Mouse (Mus musculus): ENCODE measurements around the gene Ptgdr2. TPM values are rescaled to one million over a fixed set of nuclear protein-coding genes. Genes with fewer than 3 reads are reported as not detected.
A peak's percentile ranks its signal among the peaks of the same experiment; 100 is the strongest.

The Ptgdr2 gene
- total RNA-seq, 2 experiments from 2014 or later = 0.07 TPM; not detected in 1

GRCm38 (mm10) chr19:10974238-10974865 is 37.4 kb downstream of the Ptgdr2 start, which contains the start of gene Ms4a10:
TSS of gene Ms4a10 (minus strand) at chr19:10974670.
- no peak for ATAC-seq (ENCODE audit: poor library complexity, severe bottlenecking)

GRCm38 (mm10) chr19:10975187-10975586 is 38.2 kb downstream of the Ptgdr2 start:
- ATAC-seq (ENCODE audit: poor library complexity, severe bottlenecking) = no peak

GRCm38 (mm10) chr19:10976318-10976717 is 39.4 kb downstream of the Ptgdr2 start:
- no peak for ATAC-seq (ENCODE audit: poor library complexity, severe bottlenecking)

DNA sequence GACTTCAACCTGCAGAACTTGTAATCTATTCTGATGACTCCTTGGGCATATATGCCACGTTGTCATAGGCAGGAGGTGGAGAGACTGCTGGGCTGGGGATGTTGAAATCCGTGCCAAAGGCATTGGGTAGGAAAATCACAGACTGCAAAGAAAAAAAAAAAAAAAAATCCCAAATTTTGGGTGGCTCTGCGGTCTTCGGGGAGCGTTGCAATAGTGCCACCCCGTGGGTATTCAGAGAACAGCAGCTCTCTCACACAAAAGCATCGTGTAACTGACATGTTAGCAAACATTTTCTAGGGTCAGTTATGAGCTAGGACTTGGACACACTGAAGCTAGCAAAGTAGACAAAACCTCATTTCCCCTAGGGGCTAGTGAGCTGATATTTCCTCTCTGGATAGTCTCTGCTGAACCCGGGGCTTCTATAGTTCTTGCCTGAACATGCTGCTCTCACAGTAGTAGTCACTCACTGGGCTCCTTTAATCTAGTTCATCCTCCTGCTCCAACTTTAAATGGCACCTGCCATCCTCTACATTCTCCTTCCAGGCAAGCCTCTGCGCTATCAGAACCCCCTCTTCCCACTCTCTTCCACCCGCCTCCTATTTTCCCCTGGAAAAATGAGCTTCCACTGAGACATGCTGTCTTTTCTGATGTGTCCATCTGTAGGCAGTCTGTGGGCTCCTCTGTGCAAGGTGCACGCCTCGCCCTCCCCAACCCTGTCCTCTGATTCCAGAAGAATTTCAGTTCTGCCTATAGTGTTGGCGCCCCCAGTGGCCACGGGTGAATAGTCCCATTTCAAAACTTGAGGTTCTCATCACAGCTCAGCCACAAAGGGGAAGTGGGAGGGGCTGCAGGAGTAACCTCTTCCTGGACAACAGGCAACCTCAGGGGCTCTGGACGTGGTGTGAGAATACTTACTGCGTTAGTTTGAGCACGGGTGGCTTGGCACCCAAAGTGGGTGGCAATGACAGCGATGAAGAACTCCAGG is 42.5 kb downstream of the Ptgdr2 start:
- peak; percentile 95 for ATAC-seq (ENCODE audit: poor library complexity, severe bottlenecking)

DNA sequence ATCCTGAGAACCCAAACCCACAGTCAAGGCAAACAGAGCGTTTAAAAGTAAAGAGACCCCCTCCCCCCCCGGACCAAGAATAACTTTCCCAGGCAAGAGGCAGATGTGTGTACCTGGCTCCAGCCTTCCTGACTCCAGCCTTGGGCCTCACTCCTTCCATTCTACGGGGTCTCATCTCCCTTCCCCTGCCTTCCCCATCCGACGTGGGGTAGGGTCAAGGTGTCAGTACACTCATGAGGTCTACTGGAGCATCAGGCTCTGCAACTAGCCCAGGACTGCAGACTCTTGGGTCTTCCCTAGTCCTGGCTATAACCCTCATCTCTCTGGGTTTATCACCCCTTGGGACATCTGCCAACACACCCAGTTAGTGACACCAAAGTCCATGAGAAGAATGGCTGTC is 43.2 kb downstream of the Ptgdr2 start:
- no peak for ATAC-seq (ENCODE audit: poor library complexity, severe bottlenecking)

DNA sequence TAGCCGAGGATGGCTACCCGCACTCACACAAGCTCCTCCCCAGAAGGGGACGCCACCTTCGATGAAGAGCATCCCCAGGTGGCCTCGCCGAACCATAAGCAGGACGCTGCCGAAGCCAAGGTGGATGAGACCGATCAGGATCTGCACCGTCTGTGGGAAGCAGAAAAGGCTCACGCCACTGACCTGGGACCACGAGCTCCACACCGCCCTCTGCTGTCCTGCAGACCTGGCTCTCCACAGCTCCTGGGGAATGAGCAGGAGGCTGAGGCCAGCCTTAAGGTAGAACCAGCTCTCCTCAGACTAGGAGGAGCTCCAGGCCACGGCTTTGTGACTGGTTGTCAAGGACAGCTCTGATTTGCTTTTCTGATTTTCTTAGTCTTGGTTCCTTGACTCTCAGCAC is 46.2 kb downstream of the Ptgdr2 start:
- ATAC-seq (ENCODE audit: poor library complexity, severe bottlenecking) = 0 out of 2 replicates have a peak, but pooled peaks have one; percentile 28

DNA sequence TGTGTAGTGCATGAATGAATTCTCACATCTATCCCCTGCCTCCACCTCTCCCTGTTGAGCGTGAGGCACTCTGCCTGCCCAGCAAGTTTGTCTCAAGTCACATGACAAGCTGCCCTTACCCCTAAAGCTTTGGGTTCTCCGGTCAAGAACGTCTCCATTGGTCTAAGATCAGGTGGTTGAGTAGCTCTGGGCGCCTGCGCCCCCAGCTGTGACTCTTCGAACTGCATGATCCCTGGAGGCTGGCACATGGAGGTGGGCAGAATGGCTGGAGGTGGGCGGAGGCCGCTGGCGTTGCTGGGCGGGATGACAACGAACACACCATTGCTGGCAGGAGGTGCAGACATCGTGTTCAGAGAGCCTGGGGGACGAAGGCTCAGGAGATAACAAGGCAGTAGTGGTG is 47.6 kb downstream of the Ptgdr2 start:
- ATAC-seq (ENCODE audit: poor library complexity, severe bottlenecking) = no peak

DNA sequence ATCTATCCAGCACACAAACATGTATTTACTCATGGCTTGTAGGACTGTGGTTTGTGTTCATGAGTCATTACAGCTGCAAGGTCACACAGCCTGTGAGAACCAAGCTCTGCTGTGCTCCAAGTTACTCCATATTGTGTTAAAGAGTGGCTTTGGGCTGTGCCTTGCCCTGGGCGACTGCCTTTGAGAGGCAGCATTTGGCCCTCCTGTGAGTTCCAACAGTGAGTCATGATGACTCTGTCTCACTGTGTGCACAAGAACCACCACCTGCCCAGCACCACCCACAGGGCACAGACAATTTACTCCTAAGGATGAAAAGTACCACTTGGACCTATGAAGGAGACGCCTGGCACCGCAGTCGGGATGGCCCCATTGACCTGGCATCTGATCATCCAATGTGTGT is 48.9 kb downstream of the Ptgdr2 start:
- no peak for ATAC-seq (ENCODE audit: poor library complexity, severe bottlenecking)

GRCm38 (mm10) chr19:10988563-10988962 is 51.6 kb downstream of the Ptgdr2 start:
- peak; percentile 40; the same call in 1 of the 2 replicates for ATAC-seq (ENCODE audit: poor library complexity, severe bottlenecking)

GRCm38 (mm10) chr19:10990751-10991150 is 53.8 kb downstream of the Ptgdr2 start:
- ATAC-seq (ENCODE audit: poor library complexity, severe bottlenecking) = peak; percentile 45

DNA sequence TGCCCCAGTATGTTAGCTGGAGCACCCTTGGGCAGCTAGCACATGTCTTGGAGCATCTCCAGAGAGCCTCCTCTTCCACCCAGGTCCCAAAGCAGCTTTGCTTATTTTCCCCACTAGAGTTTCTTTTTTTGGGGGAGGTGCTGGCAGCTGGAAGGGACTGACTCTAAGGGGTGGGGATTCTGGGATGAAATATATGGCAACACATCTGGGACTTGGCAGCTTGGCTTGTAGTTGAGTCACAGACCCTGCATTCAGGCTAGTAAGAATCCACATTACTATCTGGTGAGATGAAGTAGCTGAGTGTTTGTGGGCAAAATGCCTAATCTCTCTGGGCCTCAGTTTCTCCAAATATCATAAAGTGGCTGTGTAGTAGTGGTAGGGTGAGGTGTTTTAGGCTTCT is 55.0 kb downstream of the Ptgdr2 start:
- ATAC-seq (ENCODE audit: poor library complexity, severe bottlenecking) = no peak

Other genes starting within 250 kb of the Ptgdr2 start
- 21.9 and 22.5 TPM in 2 replicates for gene Vps37c, start 248.4 kb upstream of the Ptgdr2 start, total RNA-seq (2015)
- 15.2 and 17.8 TPM in 2 replicates for gene Vps37c, start 248.4 kb upstream of the Ptgdr2 start, total RNA-seq (2017)
- 0.78 and 1.5 TPM in 2 replicates for gene Cd5, start 198.2 kb upstream of the Ptgdr2 start, total RNA-seq (2015)
- gene Cd5, start 198.2 kb upstream of the Ptgdr2 start, total RNA-seq (2017) = 0.57 and 0.59 TPM in 2 replicates
- gene Cd6, start 107.1 kb upstream of the Ptgdr2 start, total RNA-seq (2015) = 1.0 TPM in 1 of 2 replicates, not detected in the other
- 0.26 and 0.37 TPM in 2 replicates for gene Cd6, start 107.1 kb upstream of the Ptgdr2 start, total RNA-seq (2017)
- gene Slc15a3, start 97.4 kb upstream of the Ptgdr2 start, total RNA-seq (2015) = 31.4 and 31.6 TPM in 2 replicates
- 18.0 and 20.2 TPM in 2 replicates for gene Slc15a3, start 97.4 kb upstream of the Ptgdr2 start, total RNA-seq (2017)
- 0.11 and 0.21 TPM in 2 replicates for gene Tmem132a, start 67.2 kb upstream of the Ptgdr2 start, total RNA-seq (2015)
- 0.33 and 0.70 TPM in 2 replicates for gene Tmem132a, start 67.2 kb upstream of the Ptgdr2 start, total RNA-seq (2017)
- 76.9 and 81.2 TPM in 2 replicates for gene Tmem109, start 55.2 kb upstream of the Ptgdr2 start, total RNA-seq (2015)
- gene Tmem109, start 55.2 kb upstream of the Ptgdr2 start, total RNA-seq (2017) = 74.7 and 80.9 TPM in 2 replicates
- gene Prpf19, start 41.9 kb upstream of the Ptgdr2 start, total RNA-seq (2015) = 34.1 and 36.1 TPM in 2 replicates
- 69.0 and 76.2 TPM in 2 replicates for gene Prpf19, start 41.9 kb upstream of the Ptgdr2 start, total RNA-seq (2017)
- gene Zp1, start 16.5 kb upstream of the Ptgdr2 start, total RNA-seq (2015) = not detected in 2 replicates
- gene Zp1, start 16.5 kb upstream of the Ptgdr2 start, total RNA-seq (2017) = not detected in 2 replicates
- 11.1 and 11.3 TPM in 2 replicates for gene Ccdc86, start 12.1 kb downstream of the Ptgdr2 start, total RNA-seq (2015)
- gene Ccdc86, start 12.1 kb downstream of the Ptgdr2 start, total RNA-seq (2017) = 10.8 and 16.7 TPM in 2 replicates
- gene Ms4a10, start 37.5 kb downstream of the Ptgdr2 start, total RNA-seq (2015) = not detected in 2 replicates
- not detected in 2 replicates for gene Ms4a10, start 37.5 kb downstream of the Ptgdr2 start, total RNA-seq (2017)
- not detected in 2 replicates for gene Ms4a15, start 56.1 kb downstream of the Ptgdr2 start, total RNA-seq (2015)
- gene Ms4a15, start 56.1 kb downstream of the Ptgdr2 start, total RNA-seq (2017) = not detected in 2 replicates
- not detected in 2 replicates for gene Ms4a18, start 80.9 kb downstream of the Ptgdr2 start, total RNA-seq (2015)
- not detected in 2 replicates for gene Ms4a18, start 80.9 kb downstream of the Ptgdr2 start, total RNA-seq (2017)
- 81.1 and 96.0 TPM in 2 replicates for gene Ms4a8a, start 143.9 kb downstream of the Ptgdr2 start, total RNA-seq (2015)
- 52.4 and 55.6 TPM in 2 replicates for gene Ms4a8a, start 143.9 kb downstream of the Ptgdr2 start, total RNA-seq (2017)
- gene 1700017D01Rik, start 193.7 kb downstream of the Ptgdr2 start, total RNA-seq (2015) = not detected in 2 replicates
- gene 1700017D01Rik, start 193.7 kb downstream of the Ptgdr2 start, total RNA-seq (2017) = not detected in 2 replicates
- gene 1700025F22Rik, start 228.2 kb downstream of the Ptgdr2 start, total RNA-seq (2015) = not detected in 2 replicates
- gene 1700025F22Rik, start 228.2 kb downstream of the Ptgdr2 start, total RNA-seq (2017) = not detected in 2 replicates

Measured in megakaryocyte, adult 5-6 weeks (primary cell).